Mouse (Mus musculus) liver, embryonic 14.5 days (tissue): ENCODE measurements around the gene Gpr153.
A peak's percentile ranks its signal among the peaks of the same experiment; 100 is the strongest.

ENCODE experiments used
- CTCF ChIP-seq: IDR thresholded peaks from 2 replicates; pipeline ENCODE4 v1.5.1; 2016; ENCODE audit warnings: antibody characterized with exemption, low read depth, control low read depth
- EP300 ChIP-seq: IDR thresholded peaks from 2 replicates; pipeline ENCODE4 v1.6.1; 2016; ENCODE audit warnings: antibody characterized with exemption, low read depth

DNA sequence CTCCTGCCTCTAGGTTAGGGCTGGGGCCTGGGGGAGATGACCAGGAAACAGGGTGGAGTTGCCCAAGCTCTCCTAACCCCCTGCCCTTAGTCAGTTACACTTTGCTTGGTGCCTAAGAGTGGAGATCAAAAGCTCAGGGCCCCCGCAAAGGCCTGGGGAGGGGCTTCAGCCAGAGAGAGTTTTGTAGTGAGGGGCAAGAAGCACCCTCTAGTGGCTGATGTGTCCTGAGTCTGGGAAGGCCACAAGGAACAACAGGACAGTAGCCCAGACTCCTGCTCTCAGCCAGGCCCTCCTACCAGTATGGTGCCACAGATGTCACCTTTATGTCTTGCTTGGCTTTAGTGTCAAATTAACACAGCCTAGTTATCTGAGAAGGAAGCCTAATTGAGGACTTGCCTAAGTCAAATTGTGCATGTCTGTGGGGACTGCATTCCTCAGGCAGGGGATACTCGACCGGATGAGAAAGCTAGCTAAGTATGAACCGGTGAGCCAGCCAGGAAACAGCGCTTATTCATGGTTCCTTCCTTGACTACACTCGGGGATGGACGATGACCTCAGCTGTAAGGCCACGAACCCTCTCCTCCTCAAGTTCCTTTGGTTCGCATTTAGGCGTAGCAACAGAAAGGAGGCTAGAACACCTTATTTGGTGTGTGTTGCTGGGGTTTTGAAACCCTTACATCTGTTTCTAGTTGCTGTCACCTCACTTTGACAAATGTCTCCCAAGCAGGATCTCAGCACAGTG lies 20.3 kb downstream of the Gpr153 start:
- TF ChIP-seq CTCF = peak; percentile 33
- TF ChIP-seq EP300 = no peak
